Mouse (Mus musculus) MN1 (cell line): ENCODE measurements around the gene Gm11554.
"Not testable (repeated sequence)": the region's sequence is repeated elsewhere in the genome, so short reads cannot be mapped to it uniquely, and the experiment has no call there.

Experiments used
- DNase-seq: peaks from one replicate; pipeline ENCODE4 v3.0.0-alpha.2; 2016; ENCODE audit warnings: low spot score

Gene Gm11554

GRCm38 (mm10) chr11:99804346-99804745 is at the start of gene Gm11554:
Gm11554 (minus strand) TSS chr11:99804446.
- DNase-seq, result not testable (repeated sequence)

- DNase-seq, result no peak
These were observed 47.3 kb upstream of the Gm11554 start, which contains the start of gene Krtap4-16 for GRCm38 (mm10) chr11:99851508-99851907. Krtap4-16 (minus strand) TSS chr11:99851608.

GRCm38 (mm10) chr11:99846746-99847145 is 42.5 kb upstream of the Gm11554 start:
- no peak for DNase-seq

- no peak for DNase-seq
These were observed 37.9 kb upstream of the Gm11554 start for GRCm38 (mm10) chr11:99842185-99842584.

- DNase-seq, result no peak
These were observed 33.7 kb upstream of the Gm11554 start, which contains the start of gene 2300003K06Rik for GRCm38 (mm10) chr11:99837966-99838365. 2300003K06Rik (minus strand) TSS chr11:99838066.

- DNase-seq, result not testable (repeated sequence)
These were observed 11.3 kb upstream of the Gm11554 start, which contains the start of gene Gm11564 for GRCm38 (mm10) chr11:99815566-99815965. Gm11564 (minus strand) TSS chr11:99815666.

GRCm38 (mm10) chr11:99809792-99810191 is 5.5 kb upstream of the Gm11554 start, which contains the start of gene Krtap4-13:
Krtap4-13 (minus strand) TSS chr11:99809892.
- not testable (repeated sequence) for DNase-seq

GRCm38 (mm10) chr11:99798832-99799231 is 5.4 kb downstream of the Gm11554 start, which contains the start of gene Gm11569:
Gm11569 (minus strand) TSS chr11:99798932.
- not testable (repeated sequence) for DNase-seq

GRCm38 (mm10) chr11:99793367-99793766 is 10.9 kb downstream of the Gm11554 start, which contains the start of gene Gm11596:
Gm11596 (minus strand) TSS chr11:99793467.
- no peak for DNase-seq

GRCm38 (mm10) chr11:99784900-99785299 is 19.3 kb downstream of the Gm11554 start, which contains the start of gene Krtap4-9:
Krtap4-9 (plus strand) TSS chr11:99785200.
- not testable (repeated sequence) for DNase-seq

- no peak for DNase-seq
These were observed 23.6 kb downstream of the Gm11554 start, which contains the start of gene Krtap4-8 for GRCm38 (mm10) chr11:99780604-99781003. Krtap4-8 (minus strand) TSS chr11:99780704.

- DNase-seq, result no peak
These were observed 25.8 kb downstream of the Gm11554 start for GRCm38 (mm10) chr11:99778401-99778800.

- not testable (repeated sequence) for DNase-seq
These were observed 31.4 kb downstream of the Gm11554 start, which contains the start of gene Gm11595 for GRCm38 (mm10) chr11:99772813-99773212. Gm11595 (minus strand) TSS chr11:99772913.

- DNase-seq, result no peak
These were observed 35.8 kb downstream of the Gm11554 start for GRCm38 (mm10) chr11:99768410-99768809.

GRCm38 (mm10) chr11:99758877-99759276 is 45.4 kb downstream of the Gm11554 start:
- DNase-seq, result no peak
